Mouse (Mus musculus) thymus, postnatal 36 days (tissue): ENCODE data around the gene Hoxc4.

Experiments used
- DNase-seq, 2 experiments: peaks; one replicate each; pipeline ENCODE4 v3.0.0; 2022; ENCODE audit warnings: mixed read lengths in 2 of 2

The Hoxc4 gene

DNA sequence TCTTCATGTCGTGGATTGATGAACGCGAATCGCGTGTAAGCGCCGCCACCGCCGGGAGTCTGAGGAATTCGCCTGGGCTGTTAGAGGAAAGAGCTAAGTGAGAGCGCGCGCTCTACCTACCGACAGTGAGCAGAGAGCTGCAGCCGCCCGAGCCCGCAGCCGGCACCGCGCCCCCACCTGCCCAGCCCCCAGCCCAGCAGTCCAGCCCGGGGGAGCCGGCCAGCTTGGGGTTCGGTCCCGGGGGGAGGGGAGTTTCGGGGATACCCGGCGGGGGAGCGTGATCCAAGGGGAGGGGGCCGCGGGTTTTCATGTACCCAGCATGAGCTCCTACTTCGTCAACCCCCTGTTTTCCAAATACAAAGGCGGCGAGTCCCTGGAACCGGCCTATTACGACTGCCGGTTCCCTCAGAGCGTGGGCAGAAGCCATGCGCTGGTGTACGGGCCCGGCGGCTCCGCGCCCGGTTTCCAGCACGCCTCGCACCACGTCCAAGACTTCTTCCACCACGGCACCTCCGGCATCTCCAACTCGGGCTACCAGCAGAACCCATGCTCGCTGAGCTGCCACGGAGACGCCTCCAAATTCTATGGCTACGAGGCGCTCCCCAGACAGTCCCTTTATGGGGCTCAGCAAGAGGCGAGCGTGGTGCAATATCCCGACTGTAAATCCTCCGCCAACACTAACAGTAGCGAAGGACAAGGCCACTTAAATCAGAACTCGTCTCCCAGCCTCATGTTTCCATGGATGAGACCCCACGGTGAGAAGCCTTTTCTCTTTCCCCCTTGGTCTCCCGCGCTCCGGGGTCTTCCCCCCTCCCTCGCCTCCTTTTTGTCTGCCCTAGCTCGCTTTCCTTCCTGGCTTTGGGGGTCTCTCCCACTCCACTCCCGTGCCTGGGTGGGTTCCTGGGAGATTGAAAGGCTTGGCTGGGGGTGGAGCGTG is 28.0 kb upstream of the Hoxc4 start, which contains the start of gene Hoxc8:
TSS of gene Hoxc8 (plus strand) at position 147 of the 937 bp plus-strand sequence.
- no peak for DNase-seq

DNA sequence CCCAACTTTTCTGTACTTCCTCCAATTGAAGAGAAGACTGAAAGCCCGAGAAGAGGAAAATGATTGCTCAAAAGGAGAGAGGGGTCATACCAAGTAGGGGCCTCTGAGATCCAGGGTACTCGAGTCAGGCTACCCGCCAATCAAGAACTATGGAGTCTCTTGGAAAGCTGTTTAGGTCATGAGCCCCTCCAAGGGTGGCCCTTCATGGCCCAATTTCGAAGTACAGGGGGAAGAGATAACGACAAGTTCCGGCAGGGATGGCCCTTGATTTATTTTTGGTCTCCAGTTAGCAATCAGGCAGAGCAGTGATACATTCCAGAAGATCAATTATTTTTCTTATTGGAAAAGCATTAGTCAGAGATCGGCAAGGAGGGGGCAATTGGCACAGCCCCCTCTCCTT is 27.0 kb upstream of the Hoxc4 start:
- no peak for DNase-seq

DNA sequence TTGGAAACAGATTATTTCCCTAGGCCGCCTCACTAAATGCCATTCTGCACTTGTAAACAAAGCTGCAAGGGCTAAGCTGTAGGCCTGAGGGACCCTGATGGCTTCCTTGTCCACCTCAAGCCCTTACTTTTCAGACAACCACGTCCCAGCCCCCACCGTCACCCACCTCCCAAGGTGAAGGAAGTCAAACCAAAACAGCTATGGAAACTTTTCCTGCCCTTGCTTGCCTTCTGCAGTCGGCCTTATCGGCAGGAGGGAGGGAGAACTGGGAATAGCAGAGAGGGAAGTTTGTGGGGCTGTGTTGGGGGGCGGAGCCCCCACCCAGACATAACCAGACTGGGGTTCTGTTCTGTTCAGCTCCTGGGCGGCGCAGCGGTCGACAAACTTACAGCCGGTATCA is 26.5 kb upstream of the Hoxc4 start:
- no peak for DNase-seq

- DNase-seq, result no peak
Observed at GRCm38 (mm10) chr15:102992863-102993262, 25.9 kb upstream of the Hoxc4 start.

DNA sequence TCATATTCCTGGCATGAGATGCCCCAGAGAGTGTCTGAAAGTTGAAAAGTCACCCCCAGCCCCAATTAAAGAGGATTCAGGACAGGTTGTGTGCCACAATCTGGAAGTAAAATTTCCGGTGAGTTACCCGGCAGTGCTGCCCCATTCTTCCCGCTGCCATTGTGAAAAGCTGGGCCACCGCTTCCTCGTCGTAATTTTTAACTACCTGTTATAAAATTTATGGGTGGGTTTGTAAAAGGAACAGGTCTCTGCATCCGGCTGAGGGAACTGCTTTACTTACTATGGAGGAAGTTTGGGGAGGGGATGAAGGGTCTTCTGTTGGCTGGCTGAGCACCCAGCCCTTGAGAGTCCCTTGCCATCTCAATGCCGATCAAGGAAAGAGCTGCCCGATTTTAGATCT is 22.2 kb upstream of the Hoxc4 start:
- no peak for DNase-seq

GRCm38 (mm10) chr15:102997431-102997830 is 21.3 kb upstream of the Hoxc4 start:
- DNase-seq, result no peak

GRCm38 (mm10) chr15:102997939-102998355 is 20.8 kb upstream of the Hoxc4 start, which contains the start of gene Hoxc6:
Gene Hoxc6, plus strand, starts transcription at chr15:102998257.
- no peak for DNase-seq

GRCm38 (mm10) chr15:102998608-102999182 is 20.0 kb upstream of the Hoxc4 start:
- DNase-seq, result no peak

- DNase-seq, result peak; percentile 21 to 27
Observed at GRCm38 (mm10) chr15:102999183-102999831, 19.4 kb upstream of the Hoxc4 start.

DNA sequence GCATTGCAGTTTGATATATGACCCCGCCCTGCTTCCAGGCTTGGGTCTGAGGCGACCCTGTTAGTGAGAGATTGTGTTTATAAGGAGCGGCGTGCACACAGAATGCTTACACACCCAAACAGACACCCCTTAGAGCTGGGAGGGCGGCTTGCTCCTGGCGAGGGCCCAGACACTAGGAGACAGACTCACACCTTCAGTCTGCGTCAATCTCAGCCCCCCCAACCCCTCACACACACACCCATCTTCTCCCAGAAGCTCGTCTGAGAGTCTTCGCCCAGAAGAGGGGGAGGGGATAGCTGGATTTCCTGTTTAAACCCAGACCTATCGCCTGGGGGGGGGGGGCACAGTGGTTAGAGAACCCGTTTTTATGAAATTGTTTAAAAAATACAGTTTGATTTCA is 18.8 kb upstream of the Hoxc4 start:
- DNase-seq, result no peak

DNA sequence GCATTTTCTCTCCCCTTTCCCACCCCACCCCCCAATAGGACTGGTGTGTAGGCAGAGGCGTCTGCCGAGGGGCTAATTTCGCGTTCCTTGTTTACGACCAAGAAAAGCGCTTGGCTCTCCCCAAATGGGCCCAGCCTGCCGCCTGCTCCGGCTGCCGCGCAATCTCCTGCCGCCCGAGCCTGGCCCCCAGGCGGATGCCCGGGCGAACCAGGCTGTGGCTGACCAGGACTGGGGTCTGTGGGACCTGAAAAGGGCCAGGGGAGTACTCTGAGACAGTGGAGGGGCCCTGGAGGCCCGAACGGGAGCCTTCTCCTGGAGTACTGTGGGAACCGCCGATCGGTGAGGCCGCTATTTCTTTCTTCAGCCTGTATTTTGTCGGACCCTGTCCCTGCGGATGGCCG is 18.2 kb upstream of the Hoxc4 start:
- DNase-seq, result no peak

- DNase-seq, result no peak
Observed at GRCm38 (mm10) chr15:103001370-103001769, 17.4 kb upstream of the Hoxc4 start.

GRCm38 (mm10) chr15:103002156-103002555 is 16.6 kb upstream of the Hoxc4 start:
- DNase-seq, result no peak

- DNase-seq, result no peak
Observed at GRCm38 (mm10) chr15:103002821-103003448, 15.8 kb upstream of the Hoxc4 start.

DNA sequence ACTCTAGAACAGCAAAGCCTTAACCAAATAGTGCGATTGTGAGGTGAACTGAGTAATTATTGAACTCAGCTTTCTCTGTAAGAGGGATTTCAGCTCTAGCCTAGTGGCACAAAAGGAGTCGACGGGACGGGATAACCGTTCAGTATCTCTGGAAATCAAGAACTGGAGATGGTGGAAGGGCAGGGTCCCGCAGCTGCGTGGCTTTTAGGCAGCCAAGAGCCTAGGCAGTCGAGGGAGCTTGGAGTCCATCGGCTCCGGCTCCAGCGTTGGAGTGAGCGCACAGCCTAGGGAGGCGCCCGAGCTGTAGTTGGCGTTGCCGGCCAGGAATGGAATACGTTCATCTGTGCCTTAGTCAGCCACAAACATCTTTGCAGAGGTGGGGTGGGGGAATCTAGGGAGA is 13.4 kb upstream of the Hoxc4 start:
- DNase-seq, result no peak

DNA sequence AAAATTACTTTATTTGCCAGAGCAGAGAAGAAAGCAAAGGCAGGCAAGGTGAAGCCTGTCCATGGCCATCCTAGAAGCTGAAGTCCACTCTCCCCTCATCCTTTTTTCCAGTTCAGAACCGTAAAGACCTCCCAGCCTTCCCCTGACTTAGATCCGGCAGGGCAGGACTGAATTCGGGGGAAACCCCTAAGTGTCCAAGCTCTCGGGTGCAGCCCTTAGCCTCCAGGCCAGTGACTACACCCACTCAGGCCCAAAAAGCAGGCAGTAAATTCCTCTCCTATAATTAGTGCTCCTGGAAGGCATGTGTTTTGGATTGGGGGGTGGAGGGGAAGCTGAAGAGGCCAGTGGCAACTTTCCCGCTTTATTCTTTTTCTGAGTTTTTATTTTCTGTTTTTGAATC is 12.9 kb upstream of the Hoxc4 start:
- no peak for DNase-seq

DNA sequence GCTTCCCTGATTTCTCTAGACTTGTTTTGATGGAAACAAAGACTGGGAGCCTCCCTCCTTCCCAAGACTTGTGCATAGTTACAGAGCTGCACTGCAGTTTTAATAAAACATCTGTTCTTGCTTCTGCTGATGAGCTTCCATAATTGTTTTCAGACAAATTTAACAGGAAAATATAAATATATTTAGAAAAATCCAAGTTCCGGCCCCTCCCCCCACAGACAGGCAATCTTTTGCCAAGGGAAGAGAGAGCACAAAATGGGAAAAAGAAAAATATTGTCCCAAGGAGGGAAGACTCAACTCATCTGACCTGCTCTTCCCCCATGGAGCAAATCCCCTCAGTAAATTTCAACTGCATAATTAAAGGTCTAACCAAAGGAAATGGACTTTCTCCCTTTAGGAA is 12.4 kb upstream of the Hoxc4 start:
- no peak for DNase-seq

DNA sequence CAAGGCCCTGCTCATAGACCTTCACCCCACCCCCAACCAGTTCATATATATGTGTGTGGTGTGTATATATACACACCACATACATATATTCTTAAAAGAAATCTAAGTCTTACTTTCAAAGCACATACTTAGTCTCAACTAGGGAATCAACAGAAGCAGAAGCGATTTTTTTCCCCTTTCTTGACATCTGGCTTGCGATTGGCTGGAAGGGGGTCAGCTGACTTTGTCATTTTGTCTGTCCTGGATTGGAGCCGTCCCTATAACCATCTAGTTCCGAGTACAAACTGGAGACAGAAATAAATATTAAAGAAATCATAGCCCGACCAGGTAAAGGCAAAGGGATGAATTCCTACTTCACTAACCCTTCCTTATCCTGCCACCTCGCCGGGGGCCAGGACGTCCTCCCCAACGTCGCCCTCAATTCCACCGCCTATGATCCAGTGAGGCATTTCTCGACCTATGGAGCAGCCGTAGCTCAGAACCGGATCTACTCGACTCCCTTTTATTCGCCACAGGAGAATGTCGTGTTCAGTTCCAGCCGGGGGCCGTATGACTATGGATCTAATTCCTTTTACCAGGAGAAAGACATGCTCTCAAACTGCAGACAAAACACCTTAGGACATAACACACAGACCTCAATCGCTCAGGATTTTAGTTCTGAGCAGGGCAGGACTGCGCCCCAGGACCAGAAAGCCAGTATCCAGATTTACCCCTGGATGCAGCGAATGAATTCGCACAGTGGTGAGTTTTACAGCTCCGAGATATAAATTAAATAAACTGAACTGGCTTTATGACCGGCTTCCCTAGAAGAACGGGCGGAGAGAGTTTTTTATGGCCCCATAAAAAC is 9.2 kb upstream of the Hoxc4 start:
- no peak for DNase-seq

- DNase-seq, result no peak
Observed at GRCm38 (mm10) chr15:103010112-103010846, 8.5 kb upstream of the Hoxc4 start.

DNA sequence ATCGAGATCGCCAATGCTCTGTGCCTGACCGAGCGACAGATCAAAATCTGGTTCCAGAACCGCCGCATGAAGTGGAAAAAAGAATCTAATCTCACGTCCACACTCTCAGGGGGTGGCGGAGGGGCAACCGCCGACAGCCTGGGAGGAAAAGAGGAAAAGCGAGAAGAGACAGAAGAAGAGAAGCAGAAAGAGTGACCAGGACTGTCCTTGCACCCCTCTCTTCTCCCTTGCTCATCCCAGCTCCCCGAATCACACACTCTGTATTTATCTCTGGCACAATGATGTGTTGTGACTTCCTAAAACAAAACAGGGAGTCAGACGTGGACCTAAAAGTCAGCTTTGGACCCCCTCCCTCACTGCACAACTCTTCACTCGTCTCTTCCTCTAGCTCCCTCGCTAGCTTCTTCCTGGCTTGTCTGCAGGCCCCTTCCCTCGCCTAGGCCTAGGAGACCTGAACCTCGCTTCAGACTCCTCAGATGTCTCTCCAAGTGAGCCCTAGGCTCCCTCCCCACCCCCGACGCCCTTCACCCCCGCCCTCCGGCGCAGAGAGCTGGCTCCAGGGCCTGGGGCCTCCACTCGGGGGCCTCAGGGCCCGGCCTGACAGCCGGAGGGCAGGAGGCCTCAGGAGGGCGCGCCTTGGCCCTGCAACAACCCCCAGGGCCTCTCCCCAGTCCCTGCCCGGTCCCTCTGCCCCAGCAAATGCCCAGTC is 7.7 kb upstream of the Hoxc4 start:
- no peak for DNase-seq
